Mouse (Mus musculus): ENCODE data around the gene Lor.

The Lor gene

DNA sequence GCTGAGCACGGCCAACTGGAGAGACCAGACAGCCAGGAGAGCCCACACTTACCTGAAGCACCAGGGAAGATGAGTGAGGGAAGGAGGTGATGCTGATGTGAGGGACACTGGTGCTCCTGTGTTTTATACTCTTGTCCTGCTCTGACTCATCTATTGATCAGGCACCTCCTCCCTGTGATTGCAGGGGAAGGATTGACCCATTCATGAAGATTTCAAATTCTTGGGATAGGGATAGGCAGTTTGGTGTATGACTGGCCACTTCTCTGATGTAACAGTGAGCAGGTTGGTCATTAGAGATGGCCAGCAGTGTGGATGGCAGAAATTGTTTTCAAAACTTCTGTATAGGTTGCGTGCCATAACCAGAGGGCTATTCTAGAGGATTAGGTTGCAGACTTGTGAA is at the start of gene Lor:
Gene Lor (minus strand): TSS at position 101 of the 400 bp plus-strand sequence.
- no peak for DNase-seq

DNA sequence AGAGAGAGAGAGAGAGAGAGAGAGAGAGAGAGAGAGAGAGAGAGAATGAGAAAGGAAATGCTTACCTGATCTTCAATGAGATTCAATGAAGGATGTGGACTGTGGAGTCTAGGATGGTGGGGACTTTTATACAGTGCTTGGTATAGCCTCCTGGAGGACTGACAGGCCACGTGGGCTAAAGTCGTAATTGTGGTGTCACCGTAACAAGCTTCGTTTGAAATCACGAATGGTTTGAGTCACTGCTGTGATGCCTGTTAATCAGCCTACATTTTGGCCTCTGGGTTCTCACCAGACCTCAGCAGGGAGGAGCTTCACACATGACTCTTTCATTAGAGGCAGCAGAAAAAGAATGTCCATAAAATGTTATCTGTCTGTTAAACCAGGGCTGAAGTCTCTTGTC is 40.9 kb upstream of the Lor start, which contains the start of gene Prr9:
Gene Prr9 (minus strand): TSS at position 101 of the 400 bp plus-strand sequence.
- DNase-seq, result no peak

- no peak for DNase-seq
These were observed 38.0 kb upstream of the Lor start for GRCm38 (mm10) chr3:92120902-92121301.

DNA sequence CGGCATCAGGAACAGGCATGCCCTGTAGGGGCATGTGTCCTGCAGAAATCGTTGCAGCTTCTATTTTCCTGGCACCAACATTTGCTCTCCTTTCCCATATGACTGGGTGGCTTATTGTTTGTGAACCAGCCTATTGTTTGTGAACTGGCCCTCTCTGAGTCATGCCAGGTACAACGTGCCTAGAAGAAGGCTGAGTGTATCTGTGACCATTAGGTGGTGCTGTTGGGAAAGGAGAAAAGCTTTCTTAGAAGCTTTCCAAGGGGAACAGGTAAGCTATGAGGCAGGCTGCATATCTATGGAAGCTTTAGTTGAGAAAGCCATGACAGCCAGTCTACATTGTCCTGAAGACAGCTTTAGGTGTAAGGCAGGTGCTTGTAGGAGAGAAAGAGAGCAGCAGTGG is 35.0 kb upstream of the Lor start:
- DNase-seq, result peak; percentile 10 to 11

DNA sequence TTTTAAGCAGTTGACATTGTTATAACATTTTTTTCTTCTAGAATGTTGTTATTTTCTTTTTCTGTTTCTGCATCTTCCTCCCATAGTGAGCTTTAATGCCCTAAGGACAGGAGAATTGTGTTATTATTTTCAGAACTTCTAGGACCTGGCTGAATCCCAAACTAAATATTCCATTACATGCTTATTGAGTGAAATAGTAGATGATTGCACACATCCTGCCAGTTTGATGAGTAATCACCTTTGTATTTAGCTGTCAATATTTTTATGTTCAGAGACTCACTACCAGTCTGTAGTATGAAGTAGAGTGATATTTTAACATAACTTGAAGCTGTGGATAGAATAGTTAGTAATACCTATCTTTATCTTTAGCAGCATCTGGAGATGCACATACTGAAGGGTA is 28.6 kb upstream of the Lor start:
- no peak for DNase-seq

DNA sequence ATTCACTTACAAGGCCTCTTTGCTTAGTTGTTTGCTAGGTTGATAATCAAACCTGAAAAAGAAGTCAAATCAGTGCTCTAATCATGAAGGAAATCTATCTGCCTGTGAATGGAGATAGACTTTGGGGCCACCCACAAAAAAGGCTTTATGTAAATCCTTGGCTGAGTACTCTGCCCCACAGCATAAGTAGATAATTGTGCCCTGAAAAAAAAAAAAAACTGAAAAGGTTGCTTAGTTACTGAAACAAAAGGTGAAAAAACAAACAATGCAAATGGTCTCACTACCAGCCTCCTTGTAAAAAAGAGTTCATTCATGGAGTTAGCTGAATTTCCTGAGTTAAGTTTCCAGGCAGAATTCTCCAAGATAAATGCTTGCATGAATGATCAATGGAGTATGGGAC is 27.8 kb upstream of the Lor start:
- no peak for DNase-seq

DNA sequence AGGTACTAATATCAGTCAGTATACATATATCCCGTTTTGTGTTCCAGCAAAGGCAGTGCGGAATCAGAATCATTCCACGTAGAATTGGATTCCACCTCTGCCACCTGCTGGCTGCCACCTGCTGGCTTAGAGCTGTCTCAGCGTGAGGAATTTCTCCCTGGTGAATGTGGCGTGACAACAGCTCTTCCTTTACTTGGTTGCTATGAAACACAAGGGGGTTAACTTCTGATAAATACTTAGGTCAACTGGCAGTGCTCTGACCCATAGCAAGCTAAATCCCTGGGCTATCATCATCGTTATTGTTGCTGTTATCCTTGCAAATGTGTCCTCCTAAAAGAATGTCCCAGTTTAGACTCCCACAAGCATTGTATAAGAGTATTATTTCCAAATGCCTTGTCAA is 23.6 kb upstream of the Lor start:
- peak; percentile 17 to 53 for DNase-seq

- DNase-seq, result peak; percentile 7 to 13
These were observed 1.5 kb downstream of the Lor start for GRCm38 (mm10) chr3:92081285-92081931.

- peak; percentile 58 to 72 for DNase-seq
These were observed 2.3 kb downstream of the Lor start for GRCm38 (mm10) chr3:92080462-92081284.

GRCm38 (mm10) chr3:92050382-92051054 is 32.4 kb downstream of the Lor start:
- no peak for DNase-seq

DNA sequence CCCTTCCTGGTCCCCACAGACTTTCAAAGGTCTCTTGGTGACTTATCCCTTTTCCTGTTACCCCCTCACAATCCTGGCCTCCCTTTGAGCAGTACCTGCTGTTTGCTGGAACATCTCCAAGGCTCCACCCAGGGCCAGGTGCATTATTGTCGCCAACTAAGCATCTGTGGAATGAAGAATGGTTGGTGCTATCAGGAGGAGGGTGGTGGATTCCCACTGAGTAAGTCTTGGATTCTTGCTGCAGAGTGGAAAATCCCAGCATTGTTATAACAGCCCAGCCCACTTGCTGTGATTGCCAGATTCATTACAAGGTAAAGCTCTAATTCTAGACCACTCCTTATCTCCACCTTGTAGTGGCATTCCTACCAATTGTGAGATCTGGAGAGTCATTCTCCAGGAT is 49.0 kb downstream of the Lor start:
- no peak for DNase-seq

DNA sequence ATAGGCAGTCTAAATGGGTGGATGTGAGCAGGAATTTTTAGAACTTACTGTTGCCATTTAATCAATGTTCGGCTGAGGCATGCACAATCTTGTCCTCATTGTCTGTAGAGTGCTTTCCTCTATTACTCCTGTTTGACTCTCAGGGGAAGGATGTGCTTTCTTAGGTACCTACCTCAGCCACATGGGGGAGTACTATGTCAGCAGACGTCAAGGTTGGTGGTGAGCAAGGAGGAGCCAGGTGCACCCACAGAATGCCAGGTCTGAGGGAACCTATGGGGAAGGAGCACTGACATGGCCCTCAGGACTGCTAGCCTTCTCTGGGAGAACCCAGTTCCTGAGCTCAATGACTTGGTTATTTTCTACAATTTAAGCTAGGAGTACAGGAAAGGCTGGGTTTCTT is 49.7 kb downstream of the Lor start:
- DNase-seq, result no peak

Measured in kidney, adult 8-10 months (tissue).